Mouse (Mus musculus): Measurements from ENCODE around the gene Fads3. TPM values are rescaled to one million over a fixed set of nuclear protein-coding genes. Genes with fewer than 3 reads are reported as not detected.
A peak's percentile ranks its signal among the peaks of the same experiment; 100 is the strongest.

Fads3 gene
- total RNA-seq, 2 experiments from 2014 or later, result 2.4 to 2.9 TPM

- no peak for DNase-seq
- intact Hi-C loops (cut with DNase I), result no loop called here
These were observed 22.9 kb upstream of the Fads3 start for GRCm38 (mm10) chr19:10018527-10018818.

- intact Hi-C loops (cut with DNase I), result no loop called here
- DNase-seq, result no peak
These were observed 22.1 kb upstream of the Fads3 start for GRCm38 (mm10) chr19:10019214-10019760.

- intact Hi-C loops (cut with DNase I), result no loop called here
- no peak for DNase-seq
These were observed 19.4 kb upstream of the Fads3 start for GRCm38 (mm10) chr19:10021981-10022380.

GRCm38 (mm10) chr19:10022414-10023303 lies 18.7 kb upstream of the Fads3 start:
- peak in 1 of 2 experiments; percentile 41 for DNase-seq
- intact Hi-C loops (cut with DNase I), result no loop called here

- intact Hi-C loops (cut with DNase I), result no loop called here
- DNase-seq, result no peak
These were observed 18.0 kb upstream of the Fads3 start for GRCm38 (mm10) chr19:10023304-10023758.

- DNase-seq, result peak in 1 of 2 experiments; percentile 49
- intact Hi-C loops (cut with DNase I), result no loop called here
These were observed 16.0 kb upstream of the Fads3 start for GRCm38 (mm10) chr19:10025169-10025875.

- intact Hi-C loops (cut with DNase I), result no loop called here
- peak in 1 of 2 experiments; percentile 8 for DNase-seq
These were observed 11.6 kb upstream of the Fads3 start for GRCm38 (mm10) chr19:10029746-10030145.

GRCm38 (mm10) chr19:10033211-10033973 lies 8.0 kb upstream of the Fads3 start:
- intact Hi-C loops (cut with DNase I), result loop anchor here (2.0 kb wide), 1 partner anchor 119 kb away; no protein-coding TSS in a partner anchor
- peak in 1 of 2 experiments; percentile 46 for DNase-seq

- intact Hi-C loops (cut with DNase I), result loop anchor here (1.0 kb wide), 1 partner anchor 34 kb away; no protein-coding TSS in a partner anchor
These were observed 7.0 kb upstream of the Fads3 start for GRCm38 (mm10) chr19:10034356-10034755.

GRCm38 (mm10) chr19:10034785-10035447 lies 6.5 kb upstream of the Fads3 start:
- DNase-seq, result peak; percentile 71 to 79
- intact Hi-C loops (cut with DNase I), result loop anchor here (1.0 to 5.0 kb wide), 2 partner anchors 35 to 162 kb away; no protein-coding TSS in a partner anchor

More at GRCm38 (mm10) chr19:10034356-10034755, 7.0 kb upstream of the Fads3 start:
- DNase-seq, result no peak

GRCm38 (mm10) chr19:10037534-10037933 lies 3.8 kb upstream of the Fads3 start:
- no peak for DNase-seq
- intact Hi-C loops (cut with DNase I), result loop anchor here (5.0 kb wide), 1 partner anchor 160 kb away; no protein-coding TSS in a partner anchor

- DNase-seq, result no peak
- intact Hi-C loops (cut with DNase I), result loop anchor here (5.0 kb wide), 1 partner anchor 159 kb away; no protein-coding TSS in a partner anchor
These were observed 3.0 kb upstream of the Fads3 start for GRCm38 (mm10) chr19:10038364-10038763.

GRCm38 (mm10) chr19:10038910-10039309 lies 2.5 kb upstream of the Fads3 start:
- intact Hi-C loops (cut with DNase I), result loop anchor here (5.0 kb wide), 1 partner anchor 158 kb away; no protein-coding TSS in a partner anchor
- DNase-seq, result no peak

GRCm38 (mm10) chr19:10039615-10040014 lies 1.8 kb upstream of the Fads3 start:
- intact Hi-C loops (cut with DNase I), result loop anchor here (5.0 kb wide), 2 partner anchors 63 to 158 kb away; partner anchors contain the start of gene Fads2
- DNase-seq, result no peak

- intact Hi-C loops (cut with DNase I), result loop anchor here (5.0 kb wide), 1 partner anchor 61 kb away; the partner anchor contains the start of gene Fads2
- no peak for DNase-seq
These were observed 442 bp upstream of the Fads3 start for GRCm38 (mm10) chr19:10040866-10041387.

- DNase-seq, result no peak
- intact Hi-C loops (cut with DNase I), result loop anchor here (5.0 kb wide), 1 partner anchor 60 kb away; the partner anchor contains the start of gene Fads2
These were observed 863 bp downstream of the Fads3 start for GRCm38 (mm10) chr19:10042232-10042631.

GRCm38 (mm10) chr19:10042816-10043215 lies 1.4 kb downstream of the Fads3 start:
- DNase-seq, result no peak
- intact Hi-C loops (cut with DNase I), result loop anchor here (5.0 kb wide), 1 partner anchor 59 kb away; the partner anchor contains the start of gene Fads2

GRCm38 (mm10) chr19:10043643-10044042 lies 2.3 kb downstream of the Fads3 start:
- intact Hi-C loops (cut with DNase I), result loop anchor here (5.0 kb wide), 1 partner anchor 59 kb away; the partner anchor contains the start of gene Fads2
- DNase-seq, result no peak

GRCm38 (mm10) chr19:10045707-10046106 lies 4.3 kb downstream of the Fads3 start:
- intact Hi-C loops (cut with DNase I), result no loop called here
- no peak for DNase-seq

Data from gastrocnemius, postnatal 36 days (tissue).